Mouse (Mus musculus): ENCODE measurements around the gene Zdhhc19.

Zdhhc19 gene

DNA sequence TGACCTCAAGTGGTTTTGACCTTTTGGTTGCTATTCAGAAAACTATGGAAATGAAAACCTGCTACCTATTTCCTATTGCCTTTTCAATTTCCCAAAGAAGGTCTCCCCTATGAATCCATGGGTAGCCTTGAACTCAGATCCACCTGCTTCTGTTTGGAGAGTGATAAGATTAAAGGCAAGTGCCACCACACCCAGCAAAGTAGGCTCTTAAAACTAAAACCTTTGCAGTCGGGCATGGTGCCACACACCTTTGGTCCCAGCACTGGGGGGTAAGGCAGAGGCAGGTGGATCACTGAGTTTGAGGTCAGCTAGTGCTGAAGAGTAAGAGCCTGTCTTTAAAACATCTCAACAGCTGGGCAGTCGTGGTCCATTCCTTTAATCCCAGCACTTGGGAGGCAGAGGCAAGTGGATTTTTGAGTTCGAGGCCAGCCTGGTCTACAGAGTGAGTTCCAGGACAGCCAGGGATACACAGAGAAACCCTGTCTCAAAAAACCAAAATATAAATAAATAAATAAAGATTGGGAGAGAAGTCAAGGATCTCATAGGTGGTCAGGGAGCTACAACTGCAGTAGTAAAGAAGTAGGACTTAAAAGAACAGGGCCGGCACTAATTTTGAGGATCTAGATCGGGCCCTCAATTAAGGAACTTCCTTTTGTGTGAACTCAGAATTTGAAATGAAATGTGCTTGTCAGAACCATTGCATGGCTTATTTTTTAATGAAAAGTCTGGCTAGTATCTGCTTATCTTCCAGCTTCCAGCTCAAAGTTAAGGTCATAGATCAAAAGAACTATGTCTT, 114.6 kb downstream of the Zdhhc19 start:
- DNase-seq: peak; percentile 20
